Mouse (Mus musculus): ENCODE measurements around the gene Gm128.
A peak's percentile ranks its signal among the peaks of the same experiment; 100 is the strongest.
"Not testable (repeated sequence)": the region's sequence is repeated elsewhere in the genome, so short reads cannot be mapped to it uniquely, and the experiment has no call there.

Gm128 gene

GRCm38 (mm10) chr3:95231298-95232221 is 9.8 kb downstream of the Gm128 start, which contains the start of gene Mllt11:
Mllt11 (minus strand) TSS chr3:95232171.
- peak; percentile 57 to 75 for DNase-seq (ENCODE audit: low spot score in 2 of 2)

- DNase-seq (ENCODE audit: low spot score in 2 of 2) = peak; percentile 38 to 74
These were observed 10.7 kb downstream of the Gm128 start for GRCm38 (mm10) chr3:95230495-95231297.

GRCm38 (mm10) chr3:95229781-95230494 is 11.5 kb downstream of the Gm128 start:
- peak; percentile 52 to 79 for DNase-seq (ENCODE audit: low spot score in 2 of 2)

GRCm38 (mm10) chr3:95228894-95229780 is 12.3 kb downstream of the Gm128 start:
- peak; percentile 48 to 79 for DNase-seq (ENCODE audit: low spot score in 2 of 2)

- peak; percentile 89 to 95 for DNase-seq (ENCODE audit: low spot score in 2 of 2)
These were observed 13.1 kb downstream of the Gm128 start, which contains the start of gene Cdc42se1 for GRCm38 (mm10) chr3:95228148-95228893. Cdc42se1 (plus strand) TSS chr3:95228732.

GRCm38 (mm10) chr3:95227214-95227613 is 14.2 kb downstream of the Gm128 start:
- DNase-seq (ENCODE audit: low spot score in 2 of 2) = no peak

- DNase-seq (ENCODE audit: low spot score in 2 of 2) = no peak
These were observed 17.1 kb downstream of the Gm128 start for GRCm38 (mm10) chr3:95224295-95224694.

GRCm38 (mm10) chr3:95223041-95223440 is 18.4 kb downstream of the Gm128 start:
- no peak for DNase-seq (ENCODE audit: low spot score in 2 of 2)

- DNase-seq (ENCODE audit: low spot score in 2 of 2) = peak; percentile 60 to 76
These were observed 22.8 kb downstream of the Gm128 start for GRCm38 (mm10) chr3:95218466-95219137.

GRCm38 (mm10) chr3:95217255-95218134 is 23.9 kb downstream of the Gm128 start, which contains the start of gene Gabpb2:
Gabpb2 (minus strand) TSS chr3:95217916.
- peak; percentile 97 to 100 for DNase-seq (ENCODE audit: low spot score in 2 of 2)

- DNase-seq (ENCODE audit: low spot score in 2 of 2) = no peak
These were observed 24.6 kb downstream of the Gm128 start for GRCm38 (mm10) chr3:95216655-95217254.

GRCm38 (mm10) chr3:95213609-95213975 is 27.8 kb downstream of the Gm128 start:
- DNase-seq (ENCODE audit: low spot score in 2 of 2) = no peak

GRCm38 (mm10) chr3:95212889-95213608 is 28.3 kb downstream of the Gm128 start:
- not testable (repeated sequence) for DNase-seq (ENCODE audit: low spot score in 2 of 2)

- no peak for DNase-seq (ENCODE audit: low spot score in 2 of 2)
These were observed 30.8 kb downstream of the Gm128 start for GRCm38 (mm10) chr3:95210585-95210984.

GRCm38 (mm10) chr3:95208286-95208685 is 33.1 kb downstream of the Gm128 start:
- DNase-seq (ENCODE audit: low spot score in 2 of 2) = no peak

- no peak for DNase-seq (ENCODE audit: low spot score in 2 of 2)
These were observed 37.5 kb downstream of the Gm128 start for GRCm38 (mm10) chr3:95203880-95204279.

- no peak for DNase-seq (ENCODE audit: low spot score in 2 of 2)
These were observed 40.8 kb downstream of the Gm128 start for GRCm38 (mm10) chr3:95200562-95200961.

Data from spleen, postnatal 4 days (tissue).